Mouse (Mus musculus) liver, embryonic 14.5 days (tissue): Measurements from ENCODE around the gene Msi2. TPM values are rescaled to one million over a fixed set of nuclear protein-coding genes. Genes with fewer than 3 reads are reported as not detected.

Experiments used
- ATAC-seq: fragments of 200-750 bp; cut with Nextera tagmentation; 2 replicates; pipeline ENCODE4 v1.8.0; 2017; ENCODE audit warnings: moderate number of reproducible peaks, mild to moderate bottlenecking, moderate library complexity; ENCODE audit not compliant: insufficient read depth
- DNase-seq, 3 experiments: peaks; one replicate each; pipeline ENCODE4 v3.0.0-alpha.2; 2012 to 2013; ENCODE audit warnings: low read depth in 3 of 3, low spot score in 3 of 3
- H3K27ac ChIP-seq: fragments of 300-500 bp; sonication (generic); 2 replicates; pipeline ENCODE4 v1.5.1; 2014; ENCODE audit warnings: moderate library complexity, mild to moderate bottlenecking, control low read depth, inconsistent platforms
- H3K27me3 ChIP-seq: fragments of 300-500 bp; sonication (generic); 2 replicates; pipeline ENCODE4 v1.6.1; 2014; ENCODE audit warnings: mild to moderate bottlenecking, low read length, moderate library complexity; ENCODE audit not compliant: control insufficient read depth, insufficient read depth
- H3K36me3 ChIP-seq: fragments of 300-500 bp; sonication (generic); replicated peaks from 2 replicates; pipeline ENCODE4 v1.6.1; 2014; ENCODE audit warnings: low read depth; ENCODE audit not compliant: control insufficient read depth, insufficient read depth
- H3K4me1 ChIP-seq, 2 experiments: fragments of 200-500 bp in 1 of 2; fragments of 300-500 bp in 1 of 2; sonication (generic) in 1 of 2; replicated peaks; 2 replicates each; pipeline ENCODE4 v1.6.1; 2012 to 2014; ENCODE audit warnings: antibody characterized with exemption in 1 of 2, inconsistent platforms in 1 of 2, low read length in 1 of 2; ENCODE audit not compliant: control insufficient read depth in 2 of 2, insufficient read depth in 2 of 2
- H3K4me2 ChIP-seq: fragments of 300-500 bp; sonication (generic); 2 replicates; pipeline ENCODE4 v1.6.1; 2014; ENCODE audit warnings: low read depth, mild to moderate bottlenecking, control low read depth, moderate library complexity
- H3K4me3 ChIP-seq, 2 experiments: fragments of 200-500 bp in 1 of 2; fragments of 300-500 bp in 1 of 2; sonication (generic) in 1 of 2; 2 replicates each; pipeline ENCODE4 v1.5.1; 2012 to 2014; ENCODE audit warnings: low read depth in 2 of 2, low read length in 2 of 2, mild to moderate bottlenecking in 2 of 2, control low read depth in 1 of 2, inconsistent platforms in 1 of 2, moderate library complexity in 1 of 2; ENCODE audit not compliant: insufficient read depth in 1 of 2
- H3K9ac ChIP-seq: fragments of 300-500 bp; sonication (generic); replicated peaks from 2 replicates; pipeline ENCODE4 v1.6.1; 2014; ENCODE audit warnings: mild to moderate bottlenecking, control low read depth, moderate library complexity
- H3K9me3 ChIP-seq: fragments of 300-500 bp; sonication (generic); 2 replicates; pipeline ENCODE4 v1.6.1; 2016; ENCODE audit warnings: low read length, mixed read lengths; ENCODE audit not compliant: control insufficient read depth
- CTCF ChIP-seq: IDR thresholded peaks from 2 replicates; pipeline ENCODE4 v1.5.1; 2016; ENCODE audit warnings: antibody characterized with exemption, low read depth, control low read depth
- EP300 ChIP-seq: IDR thresholded peaks from 2 replicates; pipeline ENCODE4 v1.6.1; 2016; ENCODE audit warnings: antibody characterized with exemption, low read depth
- WGBS: fragments of 180-500 bp; shearing (Covaris S2); extraction: QIAGEN DNeasy Blood & Tissue Kit; methylation state at CpG from one replicate; pipeline ENCODE4 v1.1.7; 2014; ENCODE audit not compliant: insufficient replicate concordance; 5-methylcytosine and 5-hydroxymethylcytosine counted together
- polyA plus RNA-seq, 2 experiments: library from polyadenylated mRNA; depleted of rRNA in 1 of 2; stranded (reverse) in 1 of 2; unstranded in 1 of 2; fragments of >200 nt; fragmentation: Nextera tagmentation in 1 of 2; extraction: Ambion mirVana in 1 of 2; gene quantifications; 2 replicates each; pipeline versions ENCODE4 v1.2.1 to v1.2.3; 2012 to 2014

Gene Msi2
- polyA plus RNA-seq, 2 experiments = 2.1 to 6.2 TPM

DNA sequence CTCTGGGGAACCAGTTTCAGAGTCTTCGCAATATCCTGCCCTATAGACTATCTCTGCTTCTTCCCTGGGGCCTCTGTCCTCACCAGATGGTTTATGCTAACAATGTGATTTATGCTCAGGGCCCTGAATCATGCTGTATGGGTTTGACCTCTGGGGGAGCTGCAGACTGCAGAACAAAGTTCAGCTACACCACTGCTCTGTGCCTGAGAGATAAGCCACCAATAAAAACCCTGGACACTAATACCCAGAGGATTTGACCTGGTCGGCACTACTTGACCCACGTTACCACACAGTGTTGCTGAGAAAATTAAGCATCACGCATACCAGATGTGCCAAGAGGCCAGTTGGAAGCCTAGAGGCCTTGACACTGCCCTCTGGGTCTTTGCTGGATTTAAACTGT is 420.8 kb downstream of the Msi2 start:
- no peaks in the 10 kb centered on the region for H3K9me3 ChIP-seq
- ATAC-seq = no peak
- H3K27me3 ChIP-seq = peaks cover 14% of the 10 kb centered on the region
- 54% methylated on average over 4 of the region's 4 CpGs for WGBS
- H3K27ac ChIP-seq = no peak overlapping the region
- H3K36me3 ChIP-seq = no peaks in the 10 kb centered on the region
- H3K4me2 ChIP-seq = no peak overlapping the region
- no peak for DNase-seq
- no peak overlapping the region for H3K9ac ChIP-seq
- no peaks in the 10 kb centered on the region; a peak in 2 of 4 replicates for H3K4me1 ChIP-seq
- no peak for TF ChIP-seq EP300
- TF ChIP-seq CTCF = peak; percentile 35; the same call in 1 of the 2 replicates
- H3K4me3 ChIP-seq = no peak overlapping the region

DNA sequence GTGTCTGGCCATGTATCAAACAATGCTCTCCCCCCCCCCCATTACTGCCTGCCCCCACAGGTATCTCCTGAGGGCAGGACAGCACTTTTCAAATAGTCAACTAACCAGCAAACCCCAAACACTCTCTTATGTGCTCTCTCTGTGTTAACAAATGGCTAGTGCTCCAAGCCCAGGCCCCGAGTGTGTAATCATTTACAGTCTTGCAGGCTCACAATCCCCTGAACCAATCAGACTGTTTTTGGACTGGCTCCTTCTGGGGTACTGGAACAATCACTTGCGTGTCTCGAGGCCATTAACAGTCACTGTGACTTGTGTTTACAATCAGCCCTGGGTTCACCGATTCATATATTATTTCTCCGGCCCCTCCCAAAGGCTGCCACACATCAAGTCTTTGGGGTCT is 423.0 kb downstream of the Msi2 start:
- no peak overlapping the region for H3K9ac ChIP-seq
- H3K4me1 ChIP-seq = no peaks in the 10 kb centered on the region; a peak in 2 of 4 replicates
- DNase-seq = no peak
- no peak for TF ChIP-seq EP300
- TF ChIP-seq CTCF = no peak
- no peak overlapping the region for H3K4me2 ChIP-seq
- no peak for ATAC-seq
- no peaks in the 10 kb centered on the region for H3K9me3 ChIP-seq
- H3K27ac ChIP-seq = no peak overlapping the region
- H3K36me3 ChIP-seq = no peaks in the 10 kb centered on the region
- peaks cover 14% of the 10 kb centered on the region for H3K27me3 ChIP-seq
- H3K4me3 ChIP-seq = no peak overlapping the region
- WGBS = 69% methylated on average over 5 of the region's 5 CpGs

DNA sequence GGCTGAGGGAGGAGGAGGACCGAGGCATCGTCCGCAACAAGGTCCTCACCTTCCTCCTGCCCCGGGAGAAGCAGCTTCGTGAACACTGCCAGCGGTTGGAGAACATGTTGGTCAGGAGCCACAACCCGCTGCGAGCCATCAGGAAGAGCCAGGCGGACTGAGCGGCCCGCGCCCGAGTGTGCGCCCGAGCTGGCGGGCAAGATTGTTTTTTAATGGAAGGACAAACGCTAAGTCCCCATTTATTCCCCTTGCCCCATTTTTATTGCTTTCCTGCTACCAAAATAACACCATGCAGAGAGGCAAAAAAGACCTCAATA is 424.0 kb downstream of the Msi2 start:
- no peak for ATAC-seq
- Histone ChIP-seq H3K27me3 (peaks cover 14% of the 10 kb centered on the region), H3K9ac (no peak overlapping the region), H3K9me3 (no peaks in the 10 kb centered on the region), H3K27ac (no peak overlapping the region), H3K36me3 (no peaks in the 10 kb centered on the region), H3K4me3 (no peak overlapping the region), H3K4me1 (no peaks in the 10 kb centered on the region; a peak in 2 of 4 replicates), H3K4me2 (peak overlapping the region; percentile 31)
- 16% methylated on average over 17 of the region's 17 CpGs for WGBS
- no peak for DNase-seq
- TF ChIP-seq CTCF (no peak), EP300 (no peak)

DNA sequence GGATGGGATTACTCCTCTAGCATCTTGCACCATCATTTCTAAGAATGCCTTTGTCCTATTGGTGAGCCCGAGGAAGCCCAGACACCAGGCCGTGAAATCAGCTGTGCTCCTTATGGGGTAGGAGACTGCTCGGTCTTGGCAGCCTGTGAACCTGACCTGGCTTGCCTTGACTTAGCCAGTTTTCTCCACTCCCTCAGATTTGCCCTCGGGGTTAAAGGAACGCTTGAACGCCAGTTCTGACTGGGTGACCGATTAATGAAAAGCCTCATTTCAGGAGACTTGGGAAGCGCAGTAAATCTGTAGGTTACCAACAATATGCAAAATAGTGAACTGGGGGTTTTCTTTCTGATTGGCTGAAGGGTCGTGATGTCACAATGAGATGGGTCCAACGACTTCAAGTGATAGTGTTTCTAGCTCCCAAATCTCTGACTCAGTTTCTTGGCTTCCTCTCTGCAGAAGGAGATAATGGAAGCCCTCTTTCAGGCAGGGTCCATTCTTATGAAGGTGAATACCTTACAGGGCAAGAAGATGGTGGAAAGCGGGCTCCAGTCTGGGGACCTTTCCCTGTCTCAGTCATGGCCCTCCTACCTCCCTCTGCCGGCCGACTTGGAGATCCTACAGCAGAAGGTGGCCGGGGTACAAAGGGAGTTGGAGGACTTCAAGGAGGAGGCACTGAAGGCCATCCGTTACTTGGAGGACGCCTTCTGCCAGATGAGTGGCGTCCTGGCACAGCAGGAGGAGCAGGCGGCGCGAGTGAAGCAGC is 424.5 kb downstream of the Msi2 start, which contains the start of gene Ccdc182:
TSS of gene Ccdc182 (plus strand) at position 428 of the 763 bp plus-strand sequence.
- H3K36me3 ChIP-seq = no peaks in the 10 kb centered on the region
- no peak for DNase-seq
- no peak within 1 kb of the TSS for H3K27ac ChIP-seq
- no peak for ATAC-seq
- peak within 1 kb of the TSS; percentile 31 for H3K4me2 ChIP-seq
- TF ChIP-seq CTCF (no peak), EP300 (no peak)
- no peak within 1 kb of the TSS for H3K9ac ChIP-seq
- 36% methylated on average over 20 of the region's 20 CpGs for WGBS
- no peak within 1 kb of the TSS for H3K4me3 ChIP-seq
- no peaks in the 10 kb centered on the region; a peak in 2 of 4 replicates for H3K4me1 ChIP-seq
- no peaks in the 10 kb centered on the region for H3K9me3 ChIP-seq
- H3K27me3 ChIP-seq = peaks cover 14% of the 10 kb centered on the region

DNA sequence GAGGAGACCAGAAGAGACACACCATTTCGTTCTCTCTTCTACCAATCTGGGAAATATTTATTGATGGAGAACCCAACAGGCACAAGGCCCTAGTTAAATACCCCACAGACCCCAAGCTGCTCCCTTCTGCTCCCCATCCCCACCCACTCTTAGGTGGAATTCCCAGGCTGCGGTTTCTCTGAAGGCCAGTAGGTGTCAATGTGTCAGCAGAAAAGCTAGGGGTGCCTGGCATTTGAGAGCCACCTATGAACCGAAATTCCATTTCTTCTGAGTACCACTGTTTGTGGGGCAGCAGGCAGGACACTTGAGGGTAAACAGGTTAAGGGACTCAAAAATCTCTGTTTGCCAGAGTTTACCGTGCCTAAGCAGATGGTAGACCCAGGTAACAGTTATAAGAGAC is 426.6 kb downstream of the Msi2 start:
- WGBS = 30% methylated on average over 4 of the region's 4 CpGs
- Histone ChIP-seq H3K27me3 (peaks cover 14% of the 10 kb centered on the region), H3K36me3 (no peaks in the 10 kb centered on the region), H3K9ac (no peak overlapping the region), H3K9me3 (no peaks in the 10 kb centered on the region), H3K4me1 (no peaks in the 10 kb centered on the region; a peak in 2 of 4 replicates), H3K27ac (no peak overlapping the region), H3K4me2 (no peak overlapping the region), H3K4me3 (no peak overlapping the region)
- no peak for ATAC-seq
- DNase-seq = no peak
- no peak for TF ChIP-seq EP300
- TF ChIP-seq CTCF = peak; percentile 50
